Mouse (Mus musculus) liver, embryonic 12.5 days (tissue): ENCODE results near the gene Gm17521. TPM values are rescaled to one million over a fixed set of nuclear protein-coding genes. Genes with fewer than 3 reads are reported as not detected.
"Not testable (repeated sequence)": the region's sequence is repeated elsewhere in the genome, so short reads cannot be mapped to it uniquely, and the experiment has no call there.

Source experiments
- ATAC-seq: fragments of 200-750 bp; cut with Nextera tagmentation; 2 replicates; pipeline ENCODE4 v1.8.0; 2017; ENCODE audit warnings: moderate number of reproducible peaks, mild to moderate bottlenecking, moderate library complexity
- H3K27ac ChIP-seq: fragments of 300-500 bp; sonication (generic); 2 replicates; pipeline ENCODE4 v1.5.1; 2016; ENCODE audit warnings: mild to moderate bottlenecking
- H3K27me3 ChIP-seq: fragments of 300-500 bp; sonication (generic); replicated peaks from 2 replicates; pipeline ENCODE4 v1.6.1; 2016; ENCODE audit warnings: mild to moderate bottlenecking, moderate library complexity
- H3K36me3 ChIP-seq: fragments of 300-500 bp; sonication (generic); 2 replicates; pipeline ENCODE4 v1.6.1; 2016; ENCODE audit warnings: mild to moderate bottlenecking, moderate library complexity
- H3K4me1 ChIP-seq: fragments of 300-500 bp; sonication (generic); 2 replicates; pipeline ENCODE4 v1.6.1; 2016
- H3K4me2 ChIP-seq: fragments of 300-500 bp; sonication (generic); 2 replicates; pipeline ENCODE4 v1.6.1; 2016; ENCODE audit warnings: mild to moderate bottlenecking, moderate library complexity
- H3K4me3 ChIP-seq: fragments of 300-500 bp; sonication (generic); 2 replicates; pipeline ENCODE4 v1.5.1; 2016; ENCODE audit warnings: mild to moderate bottlenecking, moderate library complexity
- H3K9ac ChIP-seq: fragments of 300-500 bp; sonication (generic); 2 replicates; pipeline ENCODE4 v1.6.1; 2016; ENCODE audit warnings: mild to moderate bottlenecking, moderate library complexity
- H3K9me3 ChIP-seq: fragments of 300-500 bp; sonication (generic); replicated peaks from 2 replicates; pipeline ENCODE4 v1.6.1; 2016; ENCODE audit warnings: mild to moderate bottlenecking, moderate library complexity
- WGBS: fragments of 180-500 bp; shearing (Covaris S2); methylation state at CpG from one replicate; pipeline ENCODE4 v1.1.7; 2016; ENCODE audit not compliant: insufficient replicate concordance; 5-methylcytosine and 5-hydroxymethylcytosine counted together
- polyA plus RNA-seq: library from polyadenylated mRNA; unstranded; fragments of >200 nt; fragmentation: Nextera tagmentation; extraction: Ambion mirVana; gene quantifications from 2 replicates; pipeline ENCODE4 v1.2.1, GENCODE M21; 2016

The Gm17521 gene
- not detected in 2 replicates for polyA plus RNA-seq

DNA sequence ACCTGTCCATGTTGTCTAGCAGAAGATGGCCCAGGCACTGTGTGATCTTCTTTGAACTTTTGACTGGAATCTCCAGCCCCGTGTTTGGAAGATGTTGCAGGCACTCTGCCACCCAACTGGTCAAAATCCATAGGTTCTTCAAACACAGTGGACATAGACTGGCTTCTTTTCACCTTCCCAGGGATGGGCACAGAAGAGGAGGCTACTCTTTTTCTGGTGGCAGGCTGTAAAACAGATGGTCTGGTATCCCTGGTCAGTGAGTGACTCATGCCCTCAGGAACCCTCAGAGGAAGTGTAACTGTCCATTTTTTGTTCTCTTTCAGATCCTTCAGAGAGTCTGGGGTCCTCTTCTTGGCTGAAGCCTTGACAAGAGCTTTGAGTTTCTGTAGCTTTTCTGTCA lies at the start of gene Gm17521:
Gm17521 (minus strand) TSS at position 101 of the 400 bp plus-strand sequence.
- H3K36me3 ChIP-seq, H3K9ac ChIP-seq, H3K4me2 ChIP-seq, H3K27me3 ChIP-seq, H3K4me3 ChIP-seq, ATAC-seq, H3K9me3 ChIP-seq, H3K27ac ChIP-seq, H3K4me1 ChIP-seq: not testable (repeated sequence)
- 46% methylated on average over 1 of the region's 1 CpGs for WGBS

GRCm38 (mm10) chrX:123043956-123044355 lies 14.5 kb upstream of the Gm17521 start:
- H3K4me1 ChIP-seq: no peaks in the 10 kb centered on the region
- no peaks in the 10 kb centered on the region for H3K36me3 ChIP-seq
- ATAC-seq: no peak
- no peaks in the 10 kb centered on the region for H3K27me3 ChIP-seq
- no peak overlapping the region for H3K9ac ChIP-seq
- no peaks in the 10 kb centered on the region for H3K9me3 ChIP-seq
- no peak overlapping the region for H3K4me3 ChIP-seq
- H3K27ac ChIP-seq: no peak overlapping the region
- H3K4me2 ChIP-seq: no peak overlapping the region

- H3K27ac ChIP-seq: no peak overlapping the region
- no peaks in the 10 kb centered on the region for H3K27me3 ChIP-seq
- whole genome bisulfite sequencing: 60% methylated on average over 4 of the region's 4 CpGs
- H3K9me3 ChIP-seq: no peaks in the 10 kb centered on the region
- no peaks in the 10 kb centered on the region for H3K4me1 ChIP-seq
- no peak for ATAC-seq
- H3K4me3 ChIP-seq: no peak overlapping the region
- H3K4me2 ChIP-seq: no peak overlapping the region
- no peak overlapping the region for H3K9ac ChIP-seq
- no peaks in the 10 kb centered on the region for H3K36me3 ChIP-seq
Observed at GRCm38 (mm10) chrX:123043516-123043915, 14.0 kb upstream of the Gm17521 start.

Other genes with a start within 250 kb of the Gm17521 start
- 6.1 and 6.5 TPM in 2 replicates for gene Cldn34c1, start 73.8 kb upstream of the Gm17521 start, polyA plus RNA-seq
- gene Srsx, start 192.8 kb upstream of the Gm17521 start, polyA plus RNA-seq: not detected in 2 replicates
- not detected in 2 replicates for gene Gm17577, start 217.2 kb upstream of the Gm17521 start, polyA plus RNA-seq